Mouse (Mus musculus) heart, adult 2 months (tissue): ENCODE measurements around the gene Cd27. TPM values are rescaled to one million over a fixed set of nuclear protein-coding genes. Genes with fewer than 3 reads are reported as not detected.

Source experiments
- DNase-seq, 2 experiments: peaks; one replicate each; pipeline ENCODE4 v3.0.0; 2021
- H3K27ac ChIP-seq: fragments of 200-600 bp; 2 replicates; pipeline ENCODE4 v1.8.1; 2022
- H3K27me3 ChIP-seq: fragments of 200-500 bp; 2 replicates; pipeline ENCODE4 v1.6.1; 2012; ENCODE audit warnings: mild to moderate bottlenecking, low read length, inconsistent platforms, mixed read lengths; ENCODE audit not compliant: control insufficient read depth, insufficient read depth
- H3K36me3 ChIP-seq: fragments of 200-500 bp; 2 replicates; pipeline ENCODE4 v1.6.1; 2012; ENCODE audit warnings: low read length, inconsistent platforms; ENCODE audit not compliant: control insufficient read depth, insufficient read depth
- H3K4me1 ChIP-seq: fragments of 200-500 bp; 2 replicates; pipeline ENCODE4 v1.6.1; 2011; ENCODE audit warnings: low read length; ENCODE audit not compliant: control insufficient read depth, insufficient read depth
- H3K4me3 ChIP-seq: fragments of 200-600 bp; 2 replicates; pipeline ENCODE4 v1.8.1; 2022
- H3K79me2 ChIP-seq: fragments of 200-500 bp; replicated peaks from 2 replicates; pipeline ENCODE4 v1.6.1; 2012; ENCODE audit warnings: mild to moderate bottlenecking, inconsistent platforms, low read length, moderate library complexity, mixed read lengths; ENCODE audit not compliant: control insufficient read depth, insufficient read depth
- H3K9ac ChIP-seq: fragments of 200-500 bp; 2 replicates; pipeline ENCODE4 v1.6.1; 2012; ENCODE audit warnings: low read depth, mild to moderate bottlenecking, control low read depth, inconsistent platforms, low read length, mixed read lengths
- CTCF ChIP-seq: fragments of 200-600 bp; IDR thresholded peaks from 2 replicates; pipeline ENCODE4 v1.8.1; 2022; ENCODE audit warnings: antibody characterized with exemption, mild to moderate bottlenecking, moderate library complexity
- EP300 ChIP-seq: fragments of 200-500 bp; IDR thresholded peaks from 2 replicates; pipeline ENCODE4 v1.6.1; 2011; ENCODE audit warnings: low read depth, low read length, control low read depth; ENCODE audit not compliant: insufficient read depth
- POLR2A ChIP-seq: fragments of 200-500 bp; IDR thresholded peaks from 2 replicates; pipeline ENCODE4 v1.6.1; 2011; ENCODE audit warnings: mild to moderate bottlenecking, low read depth, low read length, control low read depth; ENCODE audit not compliant: insufficient read depth
- WGBS: fragments of 180-500 bp; shearing (Covaris S2); methylation state at CpG from one replicate; pipeline ENCODE4 v1.1.7; 2018; 5-methylcytosine and 5-hydroxymethylcytosine counted together
- intact Hi-C: fragments of 180-260 bp; cut with DNase I; formaldehyde crosslinking; loops from one replicate; pipeline ENCODE4 v1.15.1; 2025
- polyA plus RNA-seq: library from polyadenylated mRNA; depleted of rRNA; stranded (reverse); fragments of >200 nt; gene quantifications from 2 replicates; pipeline ENCODE4 v1.2.3, GENCODE M21; 2012
- total RNA-seq, 2 experiments: library from RNA; stranded (reverse); gene quantifications; 2 replicates each; pipeline ENCODE4 v1.2.3; 2021

Gene Cd27
- total and polyA plus RNA-seq, 3 experiments: 0.41 to 2.2 (median 0.42) TPM

DNA sequence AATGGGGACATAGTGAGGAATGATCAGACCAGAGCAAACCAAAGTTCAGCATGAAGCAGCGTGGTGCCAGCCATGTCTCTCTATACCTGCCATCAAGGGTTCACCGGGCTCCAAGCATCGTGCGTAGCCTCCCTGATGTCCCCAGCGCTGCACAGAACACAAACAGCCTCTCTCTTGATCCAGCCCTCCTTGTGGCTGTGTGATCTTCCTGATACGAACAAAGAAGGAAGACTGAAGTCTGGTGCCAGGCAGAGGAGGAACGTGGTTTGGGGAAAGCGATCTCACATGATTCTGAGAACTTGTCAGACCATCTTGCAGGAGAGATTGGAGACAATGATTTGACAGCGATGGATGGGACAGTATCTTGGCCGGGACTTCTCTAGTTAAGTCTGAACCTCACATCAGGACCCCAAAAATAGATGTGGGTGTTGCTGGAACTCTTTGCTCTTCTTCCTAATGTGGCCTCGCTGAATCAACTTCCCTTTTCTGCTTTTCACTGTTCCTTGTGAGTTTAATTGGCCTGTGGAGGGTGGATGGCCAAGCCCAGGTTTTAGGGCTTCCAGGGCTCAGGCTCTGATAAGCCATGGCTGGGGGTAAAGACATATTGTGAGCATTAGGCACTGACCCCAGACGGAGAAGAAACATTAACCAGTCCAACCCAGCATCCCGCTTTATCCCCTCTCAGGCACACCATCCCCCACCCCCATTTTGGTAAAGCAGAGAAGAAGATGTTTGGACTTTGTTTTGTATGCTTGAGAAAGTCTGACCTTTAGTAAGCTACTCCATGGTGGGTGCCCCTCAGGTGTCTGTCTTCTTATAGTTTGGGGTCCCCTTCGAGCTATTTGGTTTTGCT is 17.3 kb upstream of the Cd27 start:
- H3K4me1 ChIP-seq: no peaks in the 10 kb centered on the region
- 71% methylated on average over 14 of the region's 14 CpGs for WGBS
- intact Hi-C loops: no loop called here
- no peak for DNase-seq
- H3K4me3 ChIP-seq: no peak overlapping the region
- no peaks in the 10 kb centered on the region for H3K79me2 ChIP-seq
- peak; percentile 31; the same call in 1 of the 2 replicates for TF ChIP-seq POLR2A
- TF ChIP-seq EP300: no peak
- H3K36me3 ChIP-seq: no peaks in the 10 kb centered on the region
- H3K27me3 ChIP-seq: no peaks in the 10 kb centered on the region
- no peak overlapping the region for H3K27ac ChIP-seq
- H3K9ac ChIP-seq: peak overlapping the region; percentile 14; the same call in 1 of the 2 replicates

DNA sequence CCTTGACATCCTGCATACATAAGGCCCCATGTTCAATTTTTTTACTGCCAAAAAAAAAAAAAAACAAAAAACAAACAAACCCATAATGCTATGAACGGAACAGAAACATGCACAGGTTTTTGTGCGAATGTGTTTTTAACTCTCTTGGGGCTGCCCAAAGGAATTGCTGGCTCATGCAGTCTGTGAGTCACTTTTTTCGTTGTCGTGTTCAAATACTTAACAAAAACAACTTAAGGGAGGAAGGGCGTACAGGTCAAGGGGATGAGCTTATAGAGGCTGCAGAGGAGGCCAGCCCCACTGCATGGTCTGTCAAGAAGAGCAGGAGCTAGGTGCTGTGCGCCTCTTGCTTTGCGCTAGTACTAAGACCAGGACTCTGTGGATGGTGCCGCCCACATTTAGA is 15.9 kb upstream of the Cd27 start:
- Histone ChIP-seq H3K4me3 (no peak overlapping the region), H3K27ac (no peak overlapping the region), H3K27me3 (no peaks in the 10 kb centered on the region), H3K36me3 (no peaks in the 10 kb centered on the region), H3K9ac (no peak overlapping the region), H3K4me1 (no peaks in the 10 kb centered on the region), H3K79me2 (no peaks in the 10 kb centered on the region)
- no peak for TF ChIP-seq EP300
- TF ChIP-seq POLR2A: no peak
- TF ChIP-seq CTCF: no peak
- no peak for DNase-seq
- 73% methylated on average over 8 of the region's 8 CpGs for WGBS
- intact Hi-C loops: no loop called here

DNA sequence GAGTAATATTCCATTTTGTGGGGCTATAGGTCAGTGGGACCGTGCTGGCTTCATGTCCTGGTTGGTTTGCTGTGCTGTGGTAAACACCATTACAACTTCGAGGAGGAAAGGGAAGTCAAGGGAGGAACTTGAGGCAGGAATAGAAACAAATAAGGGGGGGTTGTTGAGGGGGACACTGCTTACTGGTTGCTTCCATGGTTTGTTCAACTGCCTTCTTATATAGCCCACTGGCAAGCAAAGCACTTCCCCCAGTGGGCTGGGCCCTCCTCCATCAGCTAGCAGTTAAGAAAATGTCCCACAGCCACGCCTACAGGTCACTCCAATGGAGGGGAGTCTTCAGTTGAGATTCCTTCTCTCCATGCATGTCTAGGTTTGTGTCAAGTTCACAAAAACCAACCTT is 15.5 kb upstream of the Cd27 start:
- no peak overlapping the region for H3K4me3 ChIP-seq
- DNase-seq: no peak
- TF ChIP-seq CTCF: no peak
- no peak for TF ChIP-seq POLR2A
- no peak for TF ChIP-seq EP300
- no peaks in the 10 kb centered on the region for H3K4me1 ChIP-seq
- 57% methylated on average over 3 of the region's 3 CpGs for WGBS
- no peaks in the 10 kb centered on the region for H3K79me2 ChIP-seq
- no peaks in the 10 kb centered on the region for H3K36me3 ChIP-seq
- intact Hi-C loops: no loop called here
- no peaks in the 10 kb centered on the region for H3K27me3 ChIP-seq
- H3K9ac ChIP-seq: no peak overlapping the region
- H3K27ac ChIP-seq: no peak overlapping the region

DNA sequence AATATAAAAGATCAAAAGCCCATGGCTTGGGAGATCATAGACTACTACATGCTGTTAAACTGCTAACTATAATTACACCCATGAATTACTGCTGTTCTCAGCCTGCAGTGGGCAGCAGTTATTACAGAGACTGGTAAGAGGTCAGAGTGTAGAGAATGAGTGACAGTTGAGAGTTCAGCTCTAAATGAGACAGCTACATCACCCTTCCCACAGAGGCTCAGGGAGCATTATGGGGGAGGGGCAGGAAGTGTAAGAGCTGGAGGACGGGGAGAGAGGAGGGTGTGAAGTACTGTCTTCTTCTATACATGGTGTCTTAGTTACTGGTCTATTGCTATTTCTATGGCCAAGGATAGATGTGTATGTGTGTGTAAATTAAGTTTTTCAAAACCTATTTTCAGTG is 7.7 kb upstream of the Cd27 start:
- DNase-seq: no peak
- Histone ChIP-seq H3K36me3 (no peaks in the 10 kb centered on the region), H3K4me3 (no peak overlapping the region), H3K4me1 (no peaks in the 10 kb centered on the region), H3K27ac (no peak overlapping the region), H3K27me3 (no peaks in the 10 kb centered on the region), H3K9ac (no peak overlapping the region), H3K79me2 (no peaks in the 10 kb centered on the region)
- intact Hi-C loops: no loop called here
- WGBS: 27% methylated on average over 1 of the region's 1 CpGs
- TF ChIP-seq EP300 (no peak), POLR2A (no peak), CTCF (no peak)

GRCm38 (mm10) chr6:125241566-125241965 is 4.8 kb upstream of the Cd27 start:
- TF ChIP-seq POLR2A: no peak
- no peak for TF ChIP-seq EP300
- no peak for TF ChIP-seq CTCF
- no peaks in the 10 kb centered on the region for H3K27me3 ChIP-seq
- no peak for DNase-seq
- H3K4me1 ChIP-seq: no peaks in the 10 kb centered on the region
- 70% methylated on average over 8 of the region's 8 CpGs for WGBS
- no peaks in the 10 kb centered on the region for H3K36me3 ChIP-seq
- no peaks in the 10 kb centered on the region for H3K79me2 ChIP-seq
- no peak overlapping the region for H3K4me3 ChIP-seq
- H3K27ac ChIP-seq: no peak overlapping the region
- intact Hi-C loops: no loop called here
- H3K9ac ChIP-seq: no peak overlapping the region

GRCm38 (mm10) chr6:125240617-125241016 is 3.8 kb upstream of the Cd27 start:
- 89% methylated on average over 5 of the region's 5 CpGs for WGBS
- Histone ChIP-seq H3K4me1 (no peaks in the 10 kb centered on the region), H3K9ac (no peak overlapping the region), H3K79me2 (no peaks in the 10 kb centered on the region), H3K27ac (no peak overlapping the region), H3K27me3 (no peaks in the 10 kb centered on the region), H3K36me3 (no peaks in the 10 kb centered on the region), H3K4me3 (no peak overlapping the region)
- intact Hi-C loops: no loop called here
- DNase-seq: no peak
- TF ChIP-seq POLR2A (no peak), CTCF (no peak), EP300 (no peak)
